Mouse (Mus musculus): Measurements from ENCODE around the gene Pbxip1. TPM values are rescaled to one million over a fixed set of nuclear protein-coding genes. Genes with fewer than 3 reads are reported as not detected.

Gene Pbxip1
- polyA plus RNA-seq, 1 experiment from 2014 or later: 21.7 TPM

DNA sequence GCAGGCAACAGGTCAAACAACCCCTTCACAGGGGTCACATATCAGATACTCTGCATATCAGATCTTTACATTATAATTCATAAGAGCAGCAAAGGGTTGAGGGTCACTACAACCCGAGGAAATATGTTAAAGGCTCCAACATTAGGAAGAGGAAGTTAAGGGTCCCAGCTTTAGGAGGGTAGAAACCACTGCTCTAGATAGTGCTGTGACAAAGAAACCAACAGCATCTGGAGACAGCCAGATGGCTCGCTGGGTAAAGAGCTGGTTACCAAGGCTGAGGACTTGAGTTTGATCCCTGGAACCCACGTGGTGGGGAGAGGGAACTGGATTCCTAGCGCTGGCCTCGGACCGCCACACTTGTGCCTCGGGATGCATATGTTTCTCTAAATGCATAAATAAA lies 35.8 kb downstream of the Pbxip1 start:
- ATAC-seq (ENCODE audit: insufficient number of reproducible peaks, insufficient read depth, low FRiP score, low read depth): no peak
- Histone ChIP-seq H3K27ac (ENCODE audit: low read length) (no peak overlapping the region), H3K4me1 (ENCODE audit: control insufficient read depth, insufficient read depth, low read length) (no peaks in the 10 kb centered on the region), H3K9me3 (ENCODE audit: control insufficient read depth, low read depth, low read length) (no peaks in the 10 kb centered on the region), H3K27me3 (ENCODE audit: control insufficient read depth, insufficient read depth, low read length) (no peaks in the 10 kb centered on the region), H3K4me3 (ENCODE audit: low read depth, low read length) (no peak overlapping the region), H3K36me3 (ENCODE audit: control insufficient read depth, insufficient read depth, low read length) (0 out of 2 replicates have a peak, but pooled peaks cover 3% of the 10 kb centered on the region), H3K9ac (replicated peaks; ENCODE audit: low read depth, low read length) (no peak overlapping the region), H3K4me2 (replicated peaks; ENCODE audit: low read depth, low read length) (no peak overlapping the region)
- 77% methylated on average over 7 of the region's 7 CpGs for whole genome bisulfite sequencing

DNA sequence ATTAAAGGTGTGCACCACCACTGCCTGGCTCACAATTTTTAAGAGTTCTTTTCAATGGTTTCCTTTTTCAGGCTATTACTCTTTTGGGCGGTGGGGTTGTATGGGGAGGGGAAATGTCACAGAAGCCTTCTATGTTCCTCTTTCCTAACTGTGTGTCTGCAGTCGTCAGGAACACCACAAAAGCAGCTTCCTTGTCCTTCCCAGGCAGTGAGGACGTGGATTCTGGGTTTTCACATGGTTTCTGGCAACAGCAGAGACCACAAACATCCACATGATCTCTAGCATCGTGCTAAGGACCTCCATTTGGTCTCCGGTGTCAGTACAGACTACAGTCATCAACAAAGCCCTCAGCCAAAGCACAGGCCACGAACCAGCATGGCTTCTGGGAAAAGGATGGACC lies 37.3 kb downstream of the Pbxip1 start:
- ATAC-seq (ENCODE audit: insufficient number of reproducible peaks, insufficient read depth, low FRiP score, low read depth): no peak
- Histone ChIP-seq H3K9ac (replicated peaks; ENCODE audit: low read depth, low read length) (no peak overlapping the region), H3K36me3 (ENCODE audit: control insufficient read depth, insufficient read depth, low read length) (no peaks in the 10 kb centered on the region), H3K4me2 (replicated peaks; ENCODE audit: low read depth, low read length) (no peak overlapping the region), H3K4me3 (ENCODE audit: low read depth, low read length) (no peak overlapping the region), H3K9me3 (ENCODE audit: control insufficient read depth, low read depth, low read length) (no peaks in the 10 kb centered on the region), H3K4me1 (ENCODE audit: control insufficient read depth, insufficient read depth, low read length) (no peaks in the 10 kb centered on the region), H3K27me3 (ENCODE audit: control insufficient read depth, insufficient read depth, low read length) (no peaks in the 10 kb centered on the region), H3K27ac (ENCODE audit: low read length) (no peak overlapping the region)
- WGBS: 74% methylated on average over 6 of the region's 6 CpGs

DNA sequence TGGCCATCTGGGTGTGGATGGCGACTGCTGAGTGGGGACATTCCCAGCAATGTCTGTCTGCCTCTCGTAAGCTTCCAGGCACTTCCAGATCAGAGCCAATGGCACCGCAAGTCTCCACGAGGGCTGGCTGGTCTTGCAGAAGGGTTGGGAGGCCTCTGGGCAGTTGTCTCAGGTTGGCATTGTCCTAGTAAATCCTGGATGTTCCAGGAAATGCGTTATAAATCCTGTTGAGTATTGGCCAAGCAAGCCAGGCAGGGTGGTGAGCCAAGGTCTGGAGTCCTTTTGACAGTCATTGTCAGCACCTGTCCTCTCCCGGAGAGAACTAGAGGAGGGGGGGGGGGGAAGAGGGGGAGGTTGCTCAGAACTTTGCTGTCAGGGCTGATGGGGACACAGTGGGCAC lies 42.5 kb downstream of the Pbxip1 start:
- 70% methylated on average over 6 of the region's 6 CpGs for WGBS
- Histone ChIP-seq H3K4me2 (replicated peaks; ENCODE audit: low read depth, low read length) (no peak overlapping the region), H3K9ac (replicated peaks; ENCODE audit: low read depth, low read length) (no peak overlapping the region), H3K4me3 (ENCODE audit: low read depth, low read length) (no peak overlapping the region), H3K27me3 (ENCODE audit: control insufficient read depth, insufficient read depth, low read length) (no peaks in the 10 kb centered on the region), H3K4me1 (ENCODE audit: control insufficient read depth, insufficient read depth, low read length) (no peaks in the 10 kb centered on the region), H3K36me3 (ENCODE audit: control insufficient read depth, insufficient read depth, low read length) (no peaks in the 10 kb centered on the region), H3K9me3 (ENCODE audit: control insufficient read depth, low read depth, low read length) (no peaks in the 10 kb centered on the region), H3K27ac (ENCODE audit: low read length) (no peak overlapping the region)
- ATAC-seq (ENCODE audit: insufficient number of reproducible peaks, insufficient read depth, low FRiP score, low read depth): no peak

DNA sequence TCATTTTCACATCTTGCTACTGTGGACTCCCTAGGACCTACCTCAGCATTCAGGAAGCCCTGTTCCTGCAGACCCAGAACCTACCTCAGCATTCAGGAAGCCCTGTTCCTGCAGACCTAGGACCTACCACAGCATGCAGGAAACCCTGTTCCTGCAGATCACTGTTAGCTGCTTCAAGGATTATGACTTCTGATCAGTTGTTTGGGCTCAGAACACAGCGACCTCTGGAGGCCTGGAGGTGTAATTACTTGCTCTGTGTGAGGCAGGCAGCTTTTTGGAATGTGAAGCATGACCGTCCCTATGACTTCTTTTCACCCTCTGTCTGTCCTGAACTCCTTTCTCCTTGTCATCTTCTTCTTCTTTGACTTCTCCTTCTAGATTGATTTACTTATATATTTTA lies 45.0 kb downstream of the Pbxip1 start:
- WGBS: 40% methylated on average over 2 of the region's 2 CpGs
- no peak overlapping the region for H3K9ac ChIP-seq (replicated peaks; ENCODE audit: low read depth, low read length)

DNA sequence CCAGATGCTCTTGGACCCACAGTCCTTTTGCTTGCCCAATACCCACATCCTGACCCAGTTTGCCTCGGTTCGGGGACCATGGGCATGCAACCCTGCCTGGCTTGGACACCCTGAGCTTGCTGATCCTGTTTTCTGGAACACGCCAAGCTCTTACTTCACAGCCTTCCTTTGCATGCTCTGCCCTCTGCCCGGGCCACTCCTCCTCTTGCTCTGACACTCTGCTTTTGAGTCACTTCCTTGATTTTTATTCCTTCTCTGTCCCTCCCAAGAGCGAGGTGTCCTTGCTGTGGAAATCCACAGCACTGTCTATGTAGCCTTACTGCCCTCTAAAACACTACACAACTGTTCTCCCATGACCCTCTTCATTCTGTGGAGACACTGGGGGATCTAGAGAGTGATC lies 45.7 kb downstream of the Pbxip1 start:
- H3K4me2 ChIP-seq (replicated peaks; ENCODE audit: low read depth, low read length): no peak overlapping the region
- H3K4me3 ChIP-seq (ENCODE audit: low read depth, low read length): no peak overlapping the region
- no peak overlapping the region for H3K27ac ChIP-seq (ENCODE audit: low read length)
- no peak overlapping the region for H3K9ac ChIP-seq (replicated peaks; ENCODE audit: low read depth, low read length)
- no peaks in the 10 kb centered on the region for H3K9me3 ChIP-seq (ENCODE audit: control insufficient read depth, low read depth, low read length)
- no peaks in the 10 kb centered on the region for H3K36me3 ChIP-seq (ENCODE audit: control insufficient read depth, insufficient read depth, low read length)
- H3K4me1 ChIP-seq (ENCODE audit: control insufficient read depth, insufficient read depth, low read length): no peaks in the 10 kb centered on the region
- no peak for ATAC-seq (ENCODE audit: insufficient number of reproducible peaks, insufficient read depth, low FRiP score, low read depth)
- H3K27me3 ChIP-seq (ENCODE audit: control insufficient read depth, insufficient read depth, low read length): no peaks in the 10 kb centered on the region
- WGBS: 88% methylated on average over 5 of the region's 5 CpGs

More for the DNA sequence above, 45.0 kb downstream of the Pbxip1 start:
- Histone ChIP-seq H3K4me3 (ENCODE audit: low read depth, low read length) (no peak overlapping the region), H3K4me1 (ENCODE audit: control insufficient read depth, insufficient read depth, low read length) (no peaks in the 10 kb centered on the region), H3K4me2 (replicated peaks; ENCODE audit: low read depth, low read length) (no peak overlapping the region), H3K9me3 (ENCODE audit: control insufficient read depth, low read depth, low read length) (no peaks in the 10 kb centered on the region), H3K36me3 (ENCODE audit: control insufficient read depth, insufficient read depth, low read length) (no peaks in the 10 kb centered on the region), H3K27me3 (ENCODE audit: control insufficient read depth, insufficient read depth, low read length) (no peaks in the 10 kb centered on the region), H3K27ac (ENCODE audit: low read length) (no peak overlapping the region)
- ATAC-seq (ENCODE audit: insufficient number of reproducible peaks, insufficient read depth, low FRiP score, low read depth): no peak

DNA sequence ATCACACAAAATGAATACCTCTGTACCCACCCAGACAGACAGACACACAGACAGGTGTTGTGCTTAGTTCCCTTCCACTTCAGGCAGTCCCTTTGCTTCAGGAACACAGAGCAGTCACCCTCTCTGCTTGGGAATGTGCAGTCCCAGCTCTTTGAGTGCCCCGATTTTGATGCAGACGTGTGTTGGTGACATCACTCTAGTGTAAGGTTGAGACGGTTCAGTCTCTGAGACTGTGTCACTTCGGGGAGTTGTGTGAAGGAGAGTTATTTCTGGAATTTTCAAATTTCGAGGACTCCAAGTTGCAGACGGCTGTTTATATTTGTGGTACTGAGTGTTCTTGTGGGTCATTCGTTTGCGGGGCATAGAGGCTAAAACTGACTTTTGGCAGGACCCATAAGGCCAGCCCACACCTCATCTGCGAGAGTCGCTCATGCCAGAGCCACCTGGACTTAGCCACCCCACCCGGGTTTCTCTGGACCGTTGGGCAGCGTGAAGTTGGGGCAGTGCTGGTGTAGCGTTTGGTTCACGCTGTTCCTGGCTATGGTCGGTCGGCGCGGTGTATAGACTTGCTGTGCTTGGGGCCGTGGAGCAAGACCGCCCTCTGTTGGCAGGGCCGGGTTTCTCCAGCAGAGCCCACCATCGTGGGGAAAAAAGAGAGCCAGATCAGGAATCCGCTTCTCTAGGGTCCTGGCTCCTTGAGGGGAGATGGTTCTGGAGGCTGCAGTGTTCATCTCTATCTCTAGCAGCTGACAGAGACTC lies 48.4 kb downstream of the Pbxip1 start:
- no peak overlapping the region for H3K4me3 ChIP-seq (ENCODE audit: low read depth, low read length)
- H3K27ac ChIP-seq (ENCODE audit: low read length): no peak overlapping the region
- H3K27me3 ChIP-seq (ENCODE audit: control insufficient read depth, insufficient read depth, low read length): no peaks in the 10 kb centered on the region
- no peak overlapping the region for H3K9ac ChIP-seq (replicated peaks; ENCODE audit: low read depth, low read length)
- H3K4me1 ChIP-seq (ENCODE audit: control insufficient read depth, insufficient read depth, low read length): no peaks in the 10 kb centered on the region
- 16% methylated on average over 24 of the region's 24 CpGs for WGBS
- no peaks in the 10 kb centered on the region for H3K9me3 ChIP-seq (ENCODE audit: control insufficient read depth, low read depth, low read length)
- ATAC-seq (ENCODE audit: insufficient number of reproducible peaks, insufficient read depth, low FRiP score, low read depth): peak; percentile 88
- no peaks in the 10 kb centered on the region for H3K36me3 ChIP-seq (ENCODE audit: control insufficient read depth, insufficient read depth, low read length)
- H3K4me2 ChIP-seq (replicated peaks; ENCODE audit: low read depth, low read length): peak overlapping the region; percentile 31; the same call in 1 of the 2 replicates

DNA sequence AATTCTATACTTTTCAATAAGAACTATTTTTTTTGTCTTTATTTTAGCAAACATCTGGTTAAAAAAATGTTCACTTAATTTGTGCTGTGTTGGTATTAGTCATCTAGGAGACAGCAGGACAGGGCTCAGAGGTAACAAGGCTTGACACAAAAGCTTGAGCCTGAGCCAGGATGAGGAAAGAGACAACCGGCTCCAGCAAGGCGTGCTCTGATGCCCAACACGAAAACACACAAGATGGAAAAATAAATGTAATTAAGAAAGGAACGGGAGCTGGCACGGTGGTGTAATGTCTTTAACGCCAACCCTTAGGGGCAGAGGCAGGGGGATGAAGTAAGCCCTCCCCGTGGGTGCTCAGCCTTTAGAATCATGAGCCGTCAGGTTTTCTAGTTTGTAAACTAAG lies 49.6 kb downstream of the Pbxip1 start:
- H3K36me3 ChIP-seq (ENCODE audit: control insufficient read depth, insufficient read depth, low read length): no peaks in the 10 kb centered on the region
- ATAC-seq (ENCODE audit: insufficient number of reproducible peaks, insufficient read depth, low FRiP score, low read depth): no peak
- no peaks in the 10 kb centered on the region for H3K4me1 ChIP-seq (ENCODE audit: control insufficient read depth, insufficient read depth, low read length)
- WGBS: 85% methylated on average over 8 of the region's 8 CpGs
- no peaks in the 10 kb centered on the region for H3K27me3 ChIP-seq (ENCODE audit: control insufficient read depth, insufficient read depth, low read length)
- H3K4me3 ChIP-seq (ENCODE audit: low read depth, low read length): no peak overlapping the region
- H3K9ac ChIP-seq (replicated peaks; ENCODE audit: low read depth, low read length): no peak overlapping the region
- H3K9me3 ChIP-seq (ENCODE audit: control insufficient read depth, low read depth, low read length): no peaks in the 10 kb centered on the region
- no peak overlapping the region for H3K4me2 ChIP-seq (replicated peaks; ENCODE audit: low read depth, low read length)
- H3K27ac ChIP-seq (ENCODE audit: low read length): no peak overlapping the region

DNA sequence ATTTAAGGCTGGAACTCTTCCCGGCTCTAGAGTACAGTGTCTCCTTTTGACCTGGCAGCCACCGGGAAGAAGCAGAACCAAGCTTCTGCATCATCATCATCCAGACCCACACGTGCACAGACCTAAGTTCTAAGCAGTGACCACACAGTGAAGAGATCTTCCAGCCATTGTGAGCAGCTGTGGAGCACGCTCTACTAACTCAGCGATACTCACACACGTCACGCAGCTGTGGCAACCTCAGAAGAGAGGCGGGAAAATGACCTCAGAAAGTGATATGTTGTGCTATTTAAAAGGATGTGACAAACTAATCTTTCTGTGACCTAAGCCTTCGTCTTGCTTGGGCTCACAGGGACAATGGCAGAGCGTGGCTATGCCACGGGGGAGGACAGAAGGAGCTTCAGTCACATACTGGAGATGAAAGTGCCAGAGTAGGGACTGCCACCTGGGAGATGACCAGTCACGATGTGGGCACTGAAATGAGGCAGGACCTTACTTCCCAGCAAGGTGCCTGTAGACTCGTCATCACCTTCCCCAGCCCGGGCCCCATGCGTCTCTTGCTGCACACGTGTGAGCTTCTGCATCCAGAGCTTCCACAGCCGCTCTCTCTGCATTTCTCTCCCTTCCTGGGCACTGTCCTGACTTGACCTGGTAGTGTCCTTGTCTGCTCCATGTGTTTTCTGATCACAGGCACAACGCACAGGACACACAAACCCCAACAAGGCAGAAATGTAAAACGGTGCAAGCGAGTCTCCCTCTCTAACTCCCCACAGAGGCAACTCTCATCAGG lies 50.6 kb downstream of the Pbxip1 start:
- WGBS: 70% methylated on average over 20 of the region's 20 CpGs
- Histone ChIP-seq H3K4me3 (ENCODE audit: low read depth, low read length) (no peak overlapping the region), H3K27me3 (ENCODE audit: control insufficient read depth, insufficient read depth, low read length) (no peaks in the 10 kb centered on the region), H3K36me3 (ENCODE audit: control insufficient read depth, insufficient read depth, low read length) (no peaks in the 10 kb centered on the region), H3K9me3 (ENCODE audit: control insufficient read depth, low read depth, low read length) (no peaks in the 10 kb centered on the region), H3K27ac (ENCODE audit: low read length) (no peak overlapping the region), H3K4me2 (replicated peaks; ENCODE audit: low read depth, low read length) (no peak overlapping the region), H3K4me1 (ENCODE audit: control insufficient read depth, insufficient read depth, low read length) (no peaks in the 10 kb centered on the region), H3K9ac (replicated peaks; ENCODE audit: low read depth, low read length) (no peak overlapping the region)
- ATAC-seq (ENCODE audit: insufficient number of reproducible peaks, insufficient read depth, low FRiP score, low read depth): no peak
